Mouse (Mus musculus): Measurements from ENCODE around the gene Gramd4. TPM values are rescaled to one million over a fixed set of nuclear protein-coding genes. Genes with fewer than 3 reads are reported as not detected.
A peak's percentile ranks its signal among the peaks of the same experiment; 100 is the strongest.

The Gramd4 gene
- polyA plus RNA-seq, 1 experiment: 25.1 TPM

DNA sequence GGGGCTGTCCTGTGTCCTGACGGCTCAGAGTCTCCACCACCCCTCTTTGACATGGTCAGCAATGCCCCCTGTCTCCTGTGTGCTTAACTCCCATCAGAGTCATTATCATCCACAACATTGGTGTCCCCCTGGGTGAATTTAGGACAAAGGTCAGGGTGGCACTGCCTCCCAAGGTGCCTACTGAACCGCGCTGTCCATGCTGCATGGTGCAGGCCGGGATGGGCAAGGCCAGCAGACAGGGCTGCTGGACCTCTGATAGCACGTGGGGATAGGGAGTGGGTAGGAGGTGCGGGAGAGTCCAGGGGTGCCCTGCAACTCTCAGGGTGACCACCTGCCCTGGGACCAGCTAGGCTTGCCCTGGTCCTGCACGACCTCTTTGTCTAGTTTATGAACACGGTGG is 89.4 kb downstream of the Gramd4 start:
- 92% methylated on average over 8 of the region's 8 CpGs for WGBS
- no peak for TF ChIP-seq POLR2A (IDR thresholded peaks at IDR 0.05; ENCODE audit: low read depth, low read length)
- no peak for TF ChIP-seq CTCF (IDR thresholded peaks at IDR 0.05; ENCODE audit: extremely low read depth, insufficient read length, insufficient replicate concordance, low read depth, low read length)
- no peaks in the 10 kb centered on the region for H3K27me3 ChIP-seq (ENCODE audit: control insufficient read depth, insufficient read depth, low read length)
- H3K4me1 ChIP-seq (ENCODE audit: control insufficient read depth, insufficient read depth, insufficient read length, low read length): no peaks in the 10 kb centered on the region
- no peak overlapping the region for H3K27ac ChIP-seq (ENCODE audit: insufficient read depth, low read depth, low read length)
- H3K36me3 ChIP-seq (ENCODE audit: control insufficient read depth, insufficient read depth, low read length): peaks cover 75% of the 10 kb centered on the region
- H3K4me3 ChIP-seq (ENCODE audit: low read depth, low read length): no peak overlapping the region

DNA sequence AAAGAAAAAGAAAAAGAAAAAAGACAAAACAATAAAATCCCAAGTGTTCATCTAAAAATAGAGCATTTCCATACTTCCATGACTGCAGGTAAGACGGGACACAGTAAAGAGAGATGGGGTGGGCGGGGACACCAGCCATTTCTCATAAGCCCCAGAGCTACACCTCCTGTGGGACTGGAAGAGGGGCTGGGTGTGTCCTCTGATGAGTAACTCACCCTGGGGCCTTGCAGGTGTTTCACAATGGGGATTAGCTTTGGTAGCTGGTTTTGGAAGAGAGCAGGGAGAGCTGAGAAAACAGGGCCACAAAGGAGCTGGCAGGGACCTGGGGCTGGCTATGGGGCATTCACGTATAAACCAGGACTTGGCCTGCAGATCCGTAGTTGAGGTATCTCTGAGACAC is 93.1 kb downstream of the Gramd4 start:
- TF ChIP-seq POLR2A (IDR thresholded peaks at IDR 0.05; ENCODE audit: low read depth, low read length) (no peak), CTCF (IDR thresholded peaks at IDR 0.05; ENCODE audit: extremely low read depth, insufficient read length, insufficient replicate concordance, low read depth, low read length) (no peak)
- Histone ChIP-seq H3K36me3 (ENCODE audit: control insufficient read depth, insufficient read depth, low read length) (peaks cover 70% of the 10 kb centered on the region), H3K27ac (ENCODE audit: insufficient read depth, low read depth, low read length) (no peak overlapping the region), H3K4me3 (ENCODE audit: low read depth, low read length) (no peak overlapping the region), H3K4me1 (ENCODE audit: control insufficient read depth, insufficient read depth, insufficient read length, low read length) (no peaks in the 10 kb centered on the region), H3K27me3 (ENCODE audit: control insufficient read depth, insufficient read depth, low read length) (no peaks in the 10 kb centered on the region)
- WGBS: 89% methylated on average over 4 of the region's 4 CpGs

DNA sequence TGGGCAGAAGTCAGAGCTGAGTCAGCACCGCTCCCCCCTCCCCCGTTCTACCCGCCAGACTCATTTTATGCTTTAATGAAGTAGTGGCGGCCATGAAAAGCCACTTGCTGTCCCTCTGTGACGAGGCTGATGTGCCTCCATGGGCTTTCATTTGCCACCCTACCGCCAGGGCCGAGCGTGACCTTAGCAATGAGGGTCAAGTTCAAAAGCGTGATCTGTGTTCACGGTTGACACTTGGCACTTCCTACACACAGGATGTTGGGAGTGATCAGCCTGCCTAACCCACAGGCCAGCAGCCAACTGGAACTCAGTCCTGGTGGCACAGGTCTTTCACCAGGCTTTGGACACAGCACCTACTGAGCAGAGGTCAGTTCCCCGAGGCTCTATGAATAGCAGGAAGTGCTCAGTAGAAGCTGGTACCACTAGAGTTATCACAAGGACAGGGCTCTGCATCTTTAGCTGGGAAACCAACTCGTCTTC is 96.0 kb downstream of the Gramd4 start:
- Histone ChIP-seq H3K4me3 (ENCODE audit: low read depth, low read length) (no peak overlapping the region), H3K36me3 (ENCODE audit: control insufficient read depth, insufficient read depth, low read length) (peaks cover 60% of the 10 kb centered on the region), H3K27me3 (ENCODE audit: control insufficient read depth, insufficient read depth, low read length) (no peaks in the 10 kb centered on the region), H3K27ac (ENCODE audit: insufficient read depth, low read depth, low read length) (no peak overlapping the region), H3K4me1 (ENCODE audit: control insufficient read depth, insufficient read depth, insufficient read length, low read length) (no peaks in the 10 kb centered on the region)
- 94% methylated on average over 12 of the region's 12 CpGs for WGBS
- TF ChIP-seq POLR2A (IDR thresholded peaks at IDR 0.05; ENCODE audit: low read depth, low read length) (no peak), CTCF (IDR thresholded peaks at IDR 0.05; ENCODE audit: extremely low read depth, insufficient read length, insufficient replicate concordance, low read depth, low read length) (no peak)

DNA sequence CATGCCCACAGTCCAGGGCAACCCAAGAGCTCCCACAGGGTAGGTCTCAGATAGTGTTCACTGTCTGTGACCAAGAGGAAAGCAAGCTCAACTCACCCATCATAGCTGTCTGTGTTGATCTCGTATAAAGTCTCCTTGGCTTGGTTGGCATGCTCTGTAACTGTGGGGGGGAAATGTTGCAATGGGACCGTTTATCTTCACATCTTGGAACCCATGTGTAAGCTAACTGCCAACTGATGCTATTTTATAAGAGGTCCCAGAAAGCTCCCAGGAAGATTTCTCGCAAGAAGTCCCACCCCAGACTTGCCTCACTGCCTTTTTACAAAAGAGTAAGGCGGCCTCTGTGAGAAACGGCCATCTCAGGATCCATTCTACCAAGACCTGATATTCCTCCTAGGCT is 99.0 kb downstream of the Gramd4 start:
- 84% methylated on average over 5 of the region's 5 CpGs for WGBS
- Histone ChIP-seq H3K36me3 (ENCODE audit: control insufficient read depth, insufficient read depth, low read length) (peaks cover 41% of the 10 kb centered on the region), H3K27me3 (ENCODE audit: control insufficient read depth, insufficient read depth, low read length) (no peaks in the 10 kb centered on the region), H3K4me3 (ENCODE audit: low read depth, low read length) (no peak overlapping the region), H3K4me1 (ENCODE audit: control insufficient read depth, insufficient read depth, insufficient read length, low read length) (peaks cover 12% of the 10 kb centered on the region; the same call in 1 of the 2 replicates), H3K27ac (ENCODE audit: insufficient read depth, low read depth, low read length) (no peak overlapping the region)
- no peak for TF ChIP-seq POLR2A (IDR thresholded peaks at IDR 0.05; ENCODE audit: low read depth, low read length)
- no peak for TF ChIP-seq CTCF (IDR thresholded peaks at IDR 0.05; ENCODE audit: extremely low read depth, insufficient read length, insufficient replicate concordance, low read depth, low read length)

DNA sequence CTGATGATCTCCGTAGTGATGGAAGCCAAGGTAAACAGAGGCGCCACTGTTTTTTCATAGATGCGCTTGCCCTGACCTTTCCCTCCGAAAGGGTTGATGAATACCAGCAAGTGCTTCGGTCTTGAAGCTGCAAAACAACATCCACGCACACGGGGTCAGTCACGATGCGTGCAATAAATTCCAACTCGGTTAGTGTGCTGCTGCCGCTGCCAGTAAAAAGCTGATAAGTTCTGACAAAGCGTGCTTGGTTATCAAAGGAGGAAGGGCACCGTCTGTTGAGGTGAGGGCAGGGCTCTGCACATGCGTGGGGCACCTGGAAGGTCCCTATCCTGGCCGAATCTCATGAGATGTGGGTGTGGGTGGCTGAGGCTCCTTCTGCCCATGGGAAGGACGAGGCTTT is 101.6 kb downstream of the Gramd4 start:
- 23% methylated on average over 16 of the region's 16 CpGs for WGBS

DNA sequence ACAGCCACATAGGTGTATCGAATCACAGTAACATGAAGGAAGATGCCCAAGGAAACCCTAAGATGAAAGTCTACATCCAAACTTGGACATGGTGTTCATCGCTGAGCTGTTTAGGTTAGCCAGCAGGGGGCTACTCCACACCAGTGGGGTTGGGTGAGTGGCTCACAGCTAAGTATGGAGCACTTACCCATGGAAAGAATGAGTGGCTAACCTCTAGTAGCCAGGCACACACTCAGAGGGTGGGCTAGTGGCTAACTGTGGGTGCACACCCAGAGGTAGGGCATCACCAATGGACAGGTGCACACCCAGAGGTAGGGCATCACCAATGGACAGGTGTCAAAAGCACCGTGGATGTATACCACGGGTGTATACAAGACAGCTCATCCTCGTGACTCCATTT is 102.2 kb downstream of the Gramd4 start:
- peak overlapping the region; percentile 78 for H3K27ac ChIP-seq (ENCODE audit: insufficient read depth, low read depth, low read length)
- TF ChIP-seq POLR2A (IDR thresholded peaks at IDR 0.05; ENCODE audit: low read depth, low read length) (no peak), CTCF (IDR thresholded peaks at IDR 0.05; ENCODE audit: extremely low read depth, insufficient read length, insufficient replicate concordance, low read depth, low read length) (peak; percentile 25; the same call in 1 of the 2 replicates)
- H3K4me1 ChIP-seq (ENCODE audit: control insufficient read depth, insufficient read depth, insufficient read length, low read length): peaks cover 12% of the 10 kb centered on the region; the same call in 1 of the 2 replicates
- no peak overlapping the region for H3K4me3 ChIP-seq (ENCODE audit: low read depth, low read length)
- peaks cover 41% of the 10 kb centered on the region for H3K36me3 ChIP-seq (ENCODE audit: control insufficient read depth, insufficient read depth, low read length)
- 87% methylated on average over 5 of the region's 5 CpGs for WGBS
- H3K27me3 ChIP-seq (ENCODE audit: control insufficient read depth, insufficient read depth, low read length): no peaks in the 10 kb centered on the region

More for the DNA sequence above, 101.6 kb downstream of the Gramd4 start:
- H3K27me3 ChIP-seq (ENCODE audit: control insufficient read depth, insufficient read depth, low read length): no peaks in the 10 kb centered on the region
- H3K27ac ChIP-seq (ENCODE audit: insufficient read depth, low read depth, low read length): peak overlapping the region; percentile 78
- peaks cover 42% of the 10 kb centered on the region for H3K36me3 ChIP-seq (ENCODE audit: control insufficient read depth, insufficient read depth, low read length)
- H3K4me1 ChIP-seq (ENCODE audit: control insufficient read depth, insufficient read depth, insufficient read length, low read length): peaks cover 12% of the 10 kb centered on the region; the same call in 1 of the 2 replicates
- no peak overlapping the region for H3K4me3 ChIP-seq (ENCODE audit: low read depth, low read length)
- TF ChIP-seq CTCF (IDR thresholded peaks at IDR 0.05; ENCODE audit: extremely low read depth, insufficient read length, insufficient replicate concordance, low read depth, low read length) (peak; percentile 65; the same call in 1 of the 2 replicates), POLR2A (IDR thresholded peaks at IDR 0.05; ENCODE audit: low read depth, low read length) (no peak)

DNA sequence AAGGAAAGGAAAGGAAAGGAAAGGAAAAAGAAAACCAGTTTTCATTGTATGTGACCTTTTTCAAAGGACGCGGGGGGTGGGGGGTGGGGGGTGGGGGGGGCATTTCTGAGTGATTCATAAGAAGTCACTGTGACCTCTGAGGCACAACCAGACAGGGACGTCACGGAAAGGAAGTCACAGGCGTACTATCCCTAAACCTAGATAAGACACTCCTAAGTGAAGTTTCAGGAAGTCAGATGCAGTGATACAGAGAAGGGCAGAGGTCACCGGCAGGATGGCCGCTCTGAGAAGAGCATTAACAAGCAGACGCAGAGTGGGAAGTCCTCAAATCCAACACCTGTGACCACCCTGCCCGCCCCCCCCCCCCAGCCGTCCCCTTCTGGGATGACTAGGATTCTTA is 103.4 kb downstream of the Gramd4 start:
- peak overlapping the region; percentile 38; the same call in 1 of the 2 replicates for H3K27ac ChIP-seq (ENCODE audit: insufficient read depth, low read depth, low read length)
- H3K27me3 ChIP-seq (ENCODE audit: control insufficient read depth, insufficient read depth, low read length): no peaks in the 10 kb centered on the region
- no peak overlapping the region for H3K4me3 ChIP-seq (ENCODE audit: low read depth, low read length)
- WGBS: 39% methylated on average over 10 of the region's 10 CpGs
- TF ChIP-seq POLR2A (IDR thresholded peaks at IDR 0.05; ENCODE audit: low read depth, low read length) (no peak), CTCF (IDR thresholded peaks at IDR 0.05; ENCODE audit: extremely low read depth, insufficient read length, insufficient replicate concordance, low read depth, low read length) (no peak)
- H3K36me3 ChIP-seq (ENCODE audit: control insufficient read depth, insufficient read depth, low read length): peaks cover 39% of the 10 kb centered on the region
- H3K4me1 ChIP-seq (ENCODE audit: control insufficient read depth, insufficient read depth, insufficient read length, low read length): peaks cover 12% of the 10 kb centered on the region; the same call in 1 of the 2 replicates

Data from small intestine, adult 2 months (tissue).